Comparison of ENCODE assay signal across 12 mouse cellular contexts in genomic region chr3:99560917-99561316, GRCm38 (mm10).
A peak's percentile ranks its signal among the peaks of the same experiment; 100 is the strongest.
DNase-seq lines count a peak whose midpoint lies in the region; ATAC-seq and TF ChIP-seq lines count a peak whose summit lies in the region.
"Had no signal": no experiment of that assay in that cellular context is flagged by ENCODE, and none has a peak within 500 bp of the region (broad histone marks: within the 10 kb centered on the region; RNA-seq: fewer than 3 reads in every experiment).

No protein-coding gene starts in this region.

- no peak overlapping the region for H3K27ac ChIP-seq in forebrain, postnatal 0 days (ENCODE audit: low read depth, low read length)
- H3K27ac ChIP-seq in forebrain, embryonic 16.5 days (ENCODE audit: low read length), result no peak overlapping the region
- H3K27ac ChIP-seq: midbrain, embryonic 13.5 days; neural tube, embryonic 12.5 days had no signal

- peak; percentile 10; the same call in 1 of the 2 replicates for ATAC-seq in forebrain, postnatal 0 days
- no peak for ATAC-seq in forebrain, embryonic 16.5 days
- ATAC-seq: liver, postnatal 0 days; midbrain, embryonic 13.5 days had no signal

- 68% methylated on average over 1 of the region's 1 CpGs for WGBS in forebrain, postnatal 0 days
- 78% methylated on average over 1 of the region's 1 CpGs for WGBS in forebrain, embryonic 16.5 days

- no peaks in the 10 kb centered on the region for H3K27me3 ChIP-seq in forebrain, postnatal 0 days (ENCODE audit: insufficient read depth, low read length)
- no peaks in the 10 kb centered on the region for H3K27me3 ChIP-seq in forebrain, embryonic 16.5 days (replicated peaks; ENCODE audit: control insufficient read depth, insufficient read depth, low read length)
- H3K27me3 ChIP-seq: midbrain, embryonic 13.5 days; neural tube, embryonic 12.5 days had no signal

- H3K36me3 ChIP-seq in forebrain, postnatal 0 days (ENCODE audit: insufficient read depth), result no peaks in the 10 kb centered on the region
- no peaks in the 10 kb centered on the region for H3K36me3 ChIP-seq in forebrain, embryonic 16.5 days (ENCODE audit: control insufficient read depth, insufficient read depth)
- H3K36me3 ChIP-seq: midbrain, embryonic 13.5 days; neural tube, embryonic 12.5 days had no signal

- H3K9me3 ChIP-seq in forebrain, postnatal 0 days (ENCODE audit: low read length), result no peaks in the 10 kb centered on the region
- H3K9me3 ChIP-seq in forebrain, embryonic 16.5 days (ENCODE audit: control insufficient read depth, low read length), result no peaks in the 10 kb centered on the region
- H3K9me3 ChIP-seq: midbrain, embryonic 13.5 days; neural tube, embryonic 12.5 days had no signal

- no peaks in the 10 kb centered on the region for H3K4me1 ChIP-seq in forebrain, postnatal 0 days (ENCODE audit: insufficient read depth)
- H3K4me1 ChIP-seq in forebrain, embryonic 16.5 days (replicated peaks; ENCODE audit: control insufficient read depth, insufficient read depth, low read length), result no peaks in the 10 kb centered on the region
- H3K4me1 ChIP-seq: midbrain, embryonic 13.5 days; neural tube, embryonic 12.5 days had no signal

- no peak for DNase-seq in forebrain, postnatal 0 days
- peak; percentile 2 for DNase-seq in layer of hippocampus, adult 9-11 months
- no peak for DNase-seq in layer of hippocampus, adult 8-10 months (ENCODE audit: low spot score in 2 of 2)
- DNase-seq in brain, adult 2 months (ENCODE audit: low read depth, low spot score), result peak; percentile 5
- DNase-seq in lung, postnatal 10 days, result peak; percentile 5
- no peak for DNase-seq in thymus, postnatal 14 days
- DNase-seq: liver, postnatal 0 days; retina, postnatal 1 day had no signal

- no peak for TF ChIP-seq CTCF in forebrain, postnatal 0 days (IDR thresholded peaks at IDR 0.05; ENCODE audit: low read depth)

- H3K9ac ChIP-seq in forebrain, postnatal 0 days, result no peak overlapping the region
- no peak overlapping the region for H3K9ac ChIP-seq in forebrain, embryonic 16.5 days (replicated peaks; ENCODE audit: low read depth, low read length)
- H3K9ac ChIP-seq: liver, postnatal 0 days; midbrain, embryonic 13.5 days; neural tube, embryonic 12.5 days had no signal

- no peak overlapping the region for H3K4me2 ChIP-seq in forebrain, postnatal 0 days (ENCODE audit: low read depth)
- no peak overlapping the region for H3K4me2 ChIP-seq in forebrain, embryonic 16.5 days (ENCODE audit: low read length)
- H3K4me2 ChIP-seq: midbrain, embryonic 13.5 days; neural tube, embryonic 12.5 days had no signal

- no peak overlapping the region for H3K4me3 ChIP-seq in forebrain, postnatal 0 days (ENCODE audit: low read depth, low read length)
- H3K4me3 ChIP-seq in forebrain, embryonic 16.5 days (replicated peaks; ENCODE audit: low read length), result no peak overlapping the region
- H3K4me3 ChIP-seq: erythroblast, embryonic 14.5 days; midbrain, embryonic 13.5 days; neural tube, embryonic 12.5 days had no signal

Comparison
In these comparisons a context has a peak if more than half of its experiments do, and no peak if none do; other contexts are left out.
1. DNase-seq: peak in layer of hippocampus, adult 9-11 months (single experiment), brain, adult 2 months (single experiment) and lung, postnatal 10 days (single experiment); none in forebrain, postnatal 0 days (single experiment), layer of hippocampus, adult 8-10 months (0 of 2) and thymus, postnatal 14 days (single experiment).